Mouse (Mus musculus): Measurements from ENCODE around the gene Ulk4. TPM values are rescaled to one million over a fixed set of nuclear protein-coding genes. Genes with fewer than 3 reads are reported as not detected.

The Ulk4 gene
- polyA plus RNA-seq, 1 experiment from 2014 or later = 159 TPM

- ATAC-seq = no peak
- no peak overlapping the region for H3K4me3 ChIP-seq (replicated peaks)
- H3K27me3 ChIP-seq = 0 out of 2 replicates have a peak, but pooled peaks cover 3% of the 10 kb centered on the region
- no peak overlapping the region for H3K4me2 ChIP-seq (replicated peaks)
- H3K27ac ChIP-seq = no peak overlapping the region
- no peaks in the 10 kb centered on the region for H3K36me3 ChIP-seq
- no peak overlapping the region for H3K9ac ChIP-seq (replicated peaks)
- H3K4me1 ChIP-seq (replicated peaks) = peaks cover 14% of the 10 kb centered on the region
- no peaks in the 10 kb centered on the region for H3K9me3 ChIP-seq
- WGBS = 87% methylated on average over 10 of the region's 10 CpGs
These were observed 210.0 kb downstream of the Ulk4 start for GRCm38 (mm10) chr9:121067043-121067442.

- no peak overlapping the region for H3K4me3 ChIP-seq (replicated peaks)
- 0 out of 2 replicates have a peak, but pooled peaks cover 3% of the 10 kb centered on the region for H3K27me3 ChIP-seq
- 69% methylated on average over 10 of the region's 10 CpGs for WGBS
- H3K9ac ChIP-seq (replicated peaks) = no peak overlapping the region
- no peak for ATAC-seq
- no peak overlapping the region for H3K27ac ChIP-seq
- no peaks in the 10 kb centered on the region for H3K9me3 ChIP-seq
- no peak overlapping the region for H3K4me2 ChIP-seq (replicated peaks)
- peaks cover 22% of the 10 kb centered on the region for H3K4me1 ChIP-seq (replicated peaks)
- H3K36me3 ChIP-seq = no peaks in the 10 kb centered on the region
These were observed 211.5 kb downstream of the Ulk4 start for GRCm38 (mm10) chr9:121065383-121065978.

- H3K9ac ChIP-seq (replicated peaks) = no peak overlapping the region
- 85% methylated on average over 14 of the region's 14 CpGs for WGBS
- ATAC-seq = no peak
- H3K27ac ChIP-seq = no peak overlapping the region
- no peaks in the 10 kb centered on the region for H3K36me3 ChIP-seq
- H3K27me3 ChIP-seq = 0 out of 2 replicates have a peak, but pooled peaks cover 3% of the 10 kb centered on the region
- H3K4me3 ChIP-seq (replicated peaks) = no peak overlapping the region
- peaks cover 25% of the 10 kb centered on the region for H3K4me1 ChIP-seq (replicated peaks)
- H3K9me3 ChIP-seq = no peaks in the 10 kb centered on the region
- no peak overlapping the region for H3K4me2 ChIP-seq (replicated peaks)
These were observed 212.2 kb downstream of the Ulk4 start for GRCm38 (mm10) chr9:121064606-121065355.

- Histone ChIP-seq H3K36me3 (no peaks in the 10 kb centered on the region), H3K4me2 (replicated peaks) (no peak overlapping the region), H3K27ac (peak overlapping the region; percentile 59; the same call in 1 of the 2 replicates), H3K9me3 (no peaks in the 10 kb centered on the region), H3K9ac (replicated peaks) (no peak overlapping the region), H3K4me1 (replicated peaks) (peaks cover 31% of the 10 kb centered on the region), H3K4me3 (replicated peaks) (no peak overlapping the region), H3K27me3 (0 out of 2 replicates have a peak, but pooled peaks cover 3% of the 10 kb centered on the region)
- no peak for ATAC-seq
- 55% methylated on average over 3 of the region's 3 CpGs for WGBS
These were observed 214.3 kb downstream of the Ulk4 start for GRCm38 (mm10) chr9:121062671-121063070.

- ATAC-seq = peak; percentile 90
- H3K9me3 ChIP-seq = no peaks in the 10 kb centered on the region
- peak overlapping the region; percentile 59 for H3K27ac ChIP-seq
- H3K4me3 ChIP-seq (replicated peaks) = no peak overlapping the region
- 0 out of 2 replicates have a peak, but pooled peaks cover 3% of the 10 kb centered on the region for H3K27me3 ChIP-seq
- H3K4me2 ChIP-seq (replicated peaks) = no peak overlapping the region
- H3K9ac ChIP-seq (replicated peaks) = no peak overlapping the region
- whole genome bisulfite sequencing = 11% methylated on average over 12 of the region's 12 CpGs
- no peaks in the 10 kb centered on the region for H3K36me3 ChIP-seq
- peaks cover 31% of the 10 kb centered on the region for H3K4me1 ChIP-seq (replicated peaks)
These were observed 215.0 kb downstream of the Ulk4 start for GRCm38 (mm10) chr9:121061820-121062623.

- H3K27me3 ChIP-seq = no peaks in the 10 kb centered on the region
- H3K9me3 ChIP-seq = no peaks in the 10 kb centered on the region
- no peak overlapping the region for H3K27ac ChIP-seq
- ATAC-seq = no peak
- WGBS = 81% methylated on average over 8 of the region's 8 CpGs
- peaks cover 31% of the 10 kb centered on the region for H3K4me1 ChIP-seq (replicated peaks)
- H3K9ac ChIP-seq (replicated peaks) = no peak overlapping the region
- H3K4me3 ChIP-seq (replicated peaks) = no peak overlapping the region
- H3K36me3 ChIP-seq = no peaks in the 10 kb centered on the region
- H3K4me2 ChIP-seq (replicated peaks) = no peak overlapping the region
These were observed 216.7 kb downstream of the Ulk4 start for GRCm38 (mm10) chr9:121060331-121060730.

GRCm38 (mm10) chr9:121059286-121059685 is 217.7 kb downstream of the Ulk4 start:
- Histone ChIP-seq H3K9ac (replicated peaks) (no peak overlapping the region), H3K4me3 (replicated peaks) (no peak overlapping the region), H3K4me2 (replicated peaks) (no peak overlapping the region), H3K9me3 (no peaks in the 10 kb centered on the region), H3K4me1 (replicated peaks) (peaks cover 31% of the 10 kb centered on the region), H3K27ac (no peak overlapping the region), H3K27me3 (no peaks in the 10 kb centered on the region), H3K36me3 (no peaks in the 10 kb centered on the region)
- WGBS = 93% methylated on average over 3 of the region's 3 CpGs
- no peak for ATAC-seq

GRCm38 (mm10) chr9:121058538-121058937 is 218.5 kb downstream of the Ulk4 start:
- Histone ChIP-seq H3K4me3 (replicated peaks) (no peak overlapping the region), H3K4me1 (replicated peaks) (peaks cover 31% of the 10 kb centered on the region), H3K4me2 (replicated peaks) (no peak overlapping the region), H3K36me3 (no peaks in the 10 kb centered on the region), H3K9ac (replicated peaks) (no peak overlapping the region), H3K9me3 (no peaks in the 10 kb centered on the region), H3K27ac (no peak overlapping the region), H3K27me3 (no peaks in the 10 kb centered on the region; the same call in 1 of the 2 replicates)
- 69% methylated on average over 8 of the region's 8 CpGs for WGBS
- no peak for ATAC-seq

GRCm38 (mm10) chr9:121058116-121058515 is 218.9 kb downstream of the Ulk4 start:
- Histone ChIP-seq H3K4me3 (replicated peaks) (no peak overlapping the region), H3K4me2 (replicated peaks) (no peak overlapping the region), H3K27me3 (no peaks in the 10 kb centered on the region; the same call in 1 of the 2 replicates), H3K27ac (no peak overlapping the region), H3K9me3 (no peaks in the 10 kb centered on the region), H3K9ac (replicated peaks) (no peak overlapping the region; the same call in 1 of the 2 replicates), H3K4me1 (replicated peaks) (peaks cover 31% of the 10 kb centered on the region), H3K36me3 (no peaks in the 10 kb centered on the region)
- WGBS = 73% methylated on average over 7 of the region's 7 CpGs
- ATAC-seq = no peak

GRCm38 (mm10) chr9:121057401-121057800 is 219.6 kb downstream of the Ulk4 start:
- peaks cover 5% of the 10 kb centered on the region; the same call in 1 of the 2 replicates for H3K9me3 ChIP-seq
- H3K9ac ChIP-seq (replicated peaks) = no peak overlapping the region
- H3K4me3 ChIP-seq (replicated peaks) = no peak overlapping the region
- 72% methylated on average over 9 of the region's 9 CpGs for WGBS
- no peaks in the 10 kb centered on the region; the same call in 1 of the 2 replicates for H3K27me3 ChIP-seq
- no peak for ATAC-seq
- no peak overlapping the region for H3K4me2 ChIP-seq (replicated peaks)
- no peaks in the 10 kb centered on the region for H3K36me3 ChIP-seq
- no peak overlapping the region for H3K27ac ChIP-seq
- H3K4me1 ChIP-seq (replicated peaks) = peaks cover 25% of the 10 kb centered on the region

- 84% methylated on average over 3 of the region's 3 CpGs for WGBS
- no peaks in the 10 kb centered on the region; the same call in 1 of the 2 replicates for H3K27me3 ChIP-seq
- H3K4me1 ChIP-seq (replicated peaks) = peaks cover 17% of the 10 kb centered on the region
- ATAC-seq = no peak
- H3K4me2 ChIP-seq (replicated peaks) = no peak overlapping the region
- no peak overlapping the region for H3K9ac ChIP-seq (replicated peaks)
- peaks cover 5% of the 10 kb centered on the region; the same call in 1 of the 2 replicates for H3K9me3 ChIP-seq
- H3K27ac ChIP-seq = no peak overlapping the region
- H3K36me3 ChIP-seq = no peaks in the 10 kb centered on the region
- H3K4me3 ChIP-seq (replicated peaks) = no peak overlapping the region
These were observed 220.5 kb downstream of the Ulk4 start for GRCm38 (mm10) chr9:121056526-121056925.
